Mouse (Mus musculus): ENCODE data around the gene Baz2a.
"Not testable (repeated sequence)": the region's sequence is repeated elsewhere in the genome, so short reads cannot be mapped to it uniquely, and the experiment has no call there.

Gene Baz2a

GRCm38 (mm10) chr10:128091564-128092505 lies at the start of gene Baz2a:
Gene Baz2a, plus strand, starts transcription at chr10:128091577.
- DNase-seq (ENCODE audit: low spot score in 2 of 2): peak; percentile 60

GRCm38 (mm10) chr10:128041636-128042035 lies 49.7 kb upstream of the Baz2a start:
- DNase-seq (ENCODE audit: low spot score in 2 of 2): no peak

- no peak for DNase-seq (ENCODE audit: low spot score in 2 of 2)
Measured at GRCm38 (mm10) chr10:128042466-128042865, 48.9 kb upstream of the Baz2a start.

GRCm38 (mm10) chr10:128043041-128043835 lies 48.1 kb upstream of the Baz2a start:
- DNase-seq (ENCODE audit: low spot score in 2 of 2): no peak

- DNase-seq (ENCODE audit: low spot score in 2 of 2): no peak
Measured at GRCm38 (mm10) chr10:128048157-128048556, 43.2 kb upstream of the Baz2a start.

GRCm38 (mm10) chr10:128049741-128050140 lies 41.6 kb upstream of the Baz2a start:
- DNase-seq (ENCODE audit: low spot score in 2 of 2): no peak

- DNase-seq (ENCODE audit: low spot score in 2 of 2): no peak
Measured at GRCm38 (mm10) chr10:128050355-128050754, 41.0 kb upstream of the Baz2a start.

- DNase-seq (ENCODE audit: low spot score in 2 of 2): no peak
Measured at GRCm38 (mm10) chr10:128051589-128051988, 39.8 kb upstream of the Baz2a start.

- not testable (repeated sequence) for DNase-seq (ENCODE audit: low spot score in 2 of 2)
Measured at GRCm38 (mm10) chr10:128052136-128052535, 39.2 kb upstream of the Baz2a start.

GRCm38 (mm10) chr10:128053001-128053400 lies 38.4 kb upstream of the Baz2a start:
- DNase-seq (ENCODE audit: low spot score in 2 of 2): no peak

- DNase-seq (ENCODE audit: low spot score in 2 of 2): no peak
Measured at GRCm38 (mm10) chr10:128058184-128058583, 33.2 kb upstream of the Baz2a start.

GRCm38 (mm10) chr10:128058601-128059151 lies 32.7 kb upstream of the Baz2a start, which contains the start of gene Ptges3:
Gene Ptges3, plus strand, starts transcription at chr10:128058954.
- DNase-seq (ENCODE audit: low spot score in 2 of 2): peak; percentile 91 to 96

- peak in 1 of 2 experiments; percentile 27 for DNase-seq (ENCODE audit: low spot score in 2 of 2)
Measured at GRCm38 (mm10) chr10:128059207-128059981, 32.0 kb upstream of the Baz2a start.

GRCm38 (mm10) chr10:128061109-128061508 lies 30.3 kb upstream of the Baz2a start:
- no peak for DNase-seq (ENCODE audit: low spot score in 2 of 2)

- DNase-seq (ENCODE audit: low spot score in 2 of 2): no peak
Measured at GRCm38 (mm10) chr10:128062221-128062989, 29.0 kb upstream of the Baz2a start.

- no peak for DNase-seq (ENCODE audit: low spot score in 2 of 2)
Measured at GRCm38 (mm10) chr10:128066072-128066471, 25.3 kb upstream of the Baz2a start.

- DNase-seq (ENCODE audit: low spot score in 2 of 2): no peak
Measured at GRCm38 (mm10) chr10:128069201-128069600, 22.2 kb upstream of the Baz2a start.

- not testable (repeated sequence) for DNase-seq (ENCODE audit: low spot score in 2 of 2)
Measured at GRCm38 (mm10) chr10:128070432-128070831, 20.9 kb upstream of the Baz2a start.

GRCm38 (mm10) chr10:128078269-128078668 lies 13.1 kb upstream of the Baz2a start:
- not testable (repeated sequence) for DNase-seq (ENCODE audit: low spot score in 2 of 2)

GRCm38 (mm10) chr10:128080496-128080895 lies 10.9 kb upstream of the Baz2a start:
- DNase-seq (ENCODE audit: low spot score in 2 of 2): no peak
